Mouse (Mus musculus) kidney, embryonic 16.5 days (tissue): ENCODE results near the gene Polr3c. TPM values are rescaled to one million over a fixed set of nuclear protein-coding genes. Genes with fewer than 3 reads are reported as not detected.
"Not testable (repeated sequence)": the region's sequence is repeated elsewhere in the genome, so short reads cannot be mapped to it uniquely, and the experiment has no call there.

ENCODE experiments used
- ATAC-seq: fragments of 200-750 bp; cut with Nextera tagmentation; 2 replicates; pipeline ENCODE4 v1.8.0; 2017; ENCODE audit warnings: moderate TSS enrichment; ENCODE audit not compliant: low FRiP score, low TSS enrichment
- H3K27ac ChIP-seq: fragments of 300-500 bp; sonication (generic); 2 replicates; pipeline ENCODE4 v1.5.1; 2014; ENCODE audit warnings: low read length
- H3K27me3 ChIP-seq: fragments of 300-500 bp; sonication (generic); 2 replicates; pipeline ENCODE4 v1.6.1; 2014; ENCODE audit warnings: low read length, control low read depth, mixed read lengths; ENCODE audit not compliant: insufficient read depth
- H3K36me3 ChIP-seq: fragments of 300-500 bp; sonication (generic); 2 replicates; pipeline ENCODE4 v1.6.1; 2014; ENCODE audit warnings: low read length, control low read depth, mixed read lengths; ENCODE audit not compliant: insufficient read depth
- H3K4me1 ChIP-seq: fragments of 300-500 bp; sonication (generic); 2 replicates; pipeline ENCODE4 v1.6.1; 2014; ENCODE audit warnings: low read length, control low read depth, mixed read lengths; ENCODE audit not compliant: insufficient read depth
- H3K4me2 ChIP-seq: fragments of 300-500 bp; sonication (generic); replicated peaks from 2 replicates; pipeline ENCODE4 v1.6.1; 2014; ENCODE audit warnings: low read depth, low read length
- H3K4me3 ChIP-seq: fragments of 300-500 bp; sonication (generic); 2 replicates; pipeline ENCODE4 v1.5.1; 2014; ENCODE audit warnings: mild to moderate bottlenecking, low read length
- H3K9ac ChIP-seq: fragments of 300-500 bp; sonication (generic); replicated peaks from 2 replicates; pipeline ENCODE4 v1.6.1; 2014; ENCODE audit warnings: low read length
- H3K9me3 ChIP-seq: fragments of 300-500 bp; sonication (generic); 2 replicates; pipeline ENCODE4 v1.6.1; 2016; ENCODE audit warnings: low read length, control low read depth
- WGBS: fragments of 180-500 bp; shearing (Covaris S2); extraction: QIAGEN DNeasy Blood & Tissue Kit; methylation state at CpG from one replicate; pipeline ENCODE4 v1.1.7; 2014; 5-methylcytosine and 5-hydroxymethylcytosine counted together
- polyA plus RNA-seq: library from polyadenylated mRNA; unstranded; fragments of >200 nt; fragmentation: Nextera tagmentation; extraction: Ambion mirVana; gene quantifications from 2 replicates; pipeline ENCODE4 v1.2.1, GENCODE M21; 2015

Polr3c gene
- polyA plus RNA-seq, 1 experiment from 2014 or later = 44.5 TPM

DNA sequence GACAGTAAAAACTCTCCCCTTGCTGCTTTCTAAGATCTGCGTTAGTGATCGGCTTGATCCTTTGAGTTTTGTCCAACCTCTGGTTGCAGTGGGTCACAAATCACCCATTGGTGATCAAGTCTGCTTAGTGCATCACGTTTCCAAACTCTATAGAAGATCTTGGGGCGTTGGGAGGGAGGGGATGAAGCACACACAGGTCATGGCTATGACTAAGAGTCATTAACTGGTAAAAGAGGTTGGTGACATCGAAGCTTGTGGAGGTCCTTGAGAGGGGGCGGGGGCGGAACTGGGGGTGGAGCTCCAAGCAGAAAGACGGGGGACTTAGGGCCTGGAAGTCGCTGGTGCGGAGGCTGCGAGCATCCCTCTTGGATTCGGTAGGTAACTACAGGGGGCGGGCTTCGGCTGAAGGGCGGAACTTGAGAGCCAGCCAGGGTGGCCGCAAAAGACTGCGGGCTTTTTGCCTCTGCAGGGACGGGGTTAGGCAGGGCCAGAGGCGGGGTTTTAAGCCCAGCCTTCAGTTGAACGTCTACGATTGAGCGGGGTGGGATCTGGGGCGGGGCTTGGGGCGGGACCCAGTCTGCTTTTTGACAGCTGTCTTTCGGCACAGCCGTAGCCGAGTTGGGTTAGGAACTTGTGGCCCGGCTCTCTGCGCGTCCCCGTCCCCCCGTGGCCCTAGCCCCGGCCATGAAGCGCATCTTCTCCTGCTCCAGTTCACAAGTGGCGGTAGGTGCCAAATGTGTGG is 57.5 kb downstream of the Polr3c start, which contains the start of gene Ankrd35:
TSS of gene Ankrd35 (plus strand) at position 405 of the 742 bp plus-strand sequence.
- peak within 1 kb of the TSS; percentile 78 for H3K4me2 ChIP-seq
- 0 out of 2 replicates have a peak within 1 kb of the TSS, but pooled peaks have one; percentile 18 for H3K9ac ChIP-seq
- H3K4me3 ChIP-seq = peak within 1 kb of the TSS; percentile 43
- 2% methylated on average over 35 of the region's 35 CpGs for WGBS
- no peaks in the 10 kb centered on the region for H3K27me3 ChIP-seq
- peak; percentile 96 for ATAC-seq
- peaks cover 18% of the 10 kb centered on the region for H3K4me1 ChIP-seq
- H3K9me3 ChIP-seq = no peaks in the 10 kb centered on the region
- H3K27ac ChIP-seq = 0 out of 2 replicates have a peak within 1 kb of the TSS, but pooled peaks have one; percentile 7
- no peaks in the 10 kb centered on the region for H3K36me3 ChIP-seq

DNA sequence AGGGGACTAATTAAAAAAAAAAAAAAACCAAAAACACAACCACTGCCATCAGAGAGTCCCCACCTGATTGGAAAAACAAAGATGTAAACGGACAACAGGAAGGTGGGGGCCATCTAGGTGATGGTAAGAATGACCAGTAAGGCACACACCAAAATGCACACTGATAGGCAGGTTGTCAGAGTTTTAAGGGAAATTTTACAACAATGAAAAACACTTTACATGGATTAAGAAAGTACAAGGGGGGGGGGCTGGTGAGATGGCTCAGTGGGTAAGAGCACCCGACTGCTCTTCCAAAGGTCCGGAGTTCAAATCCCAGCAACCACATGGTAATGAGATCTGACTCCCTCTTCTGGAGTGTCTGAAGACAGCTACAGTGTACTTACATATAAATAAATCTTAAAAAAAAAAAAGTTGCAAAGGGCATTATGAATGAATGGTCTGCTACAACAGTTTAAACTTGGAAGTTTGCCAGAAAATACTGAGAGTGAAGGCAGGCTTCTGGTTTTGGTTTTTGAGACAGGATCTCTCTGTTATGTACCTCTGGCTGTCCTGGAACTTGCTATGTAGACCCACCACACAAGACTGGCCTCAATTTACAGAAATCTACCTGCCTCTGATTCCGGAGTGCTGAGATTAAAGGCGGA is 58.9 kb downstream of the Polr3c start:
- no peak overlapping the region for H3K4me3 ChIP-seq
- WGBS = 90% methylated on average over 5 of the region's 5 CpGs

DNA sequence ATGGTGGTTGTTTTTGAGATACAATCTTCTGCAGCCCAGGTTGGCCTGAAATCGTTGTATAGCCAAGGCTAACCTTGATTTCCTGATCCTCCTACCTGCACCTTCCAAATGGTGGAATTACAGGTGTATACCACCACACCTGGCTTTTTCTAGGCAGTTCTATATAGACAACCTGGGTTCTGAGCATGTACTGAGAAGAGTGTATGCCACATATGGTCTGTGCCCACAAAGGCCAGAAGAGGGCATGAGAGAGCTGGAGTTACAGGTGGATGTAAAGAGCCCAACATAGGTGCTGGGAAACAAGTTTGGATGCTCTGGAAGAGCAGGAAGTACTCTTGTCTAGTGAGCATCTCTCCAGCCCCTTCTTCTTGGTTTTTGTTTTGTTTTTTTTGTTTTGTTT is 60.1 kb downstream of the Polr3c start:
- Histone ChIP-seq H3K27ac (no peak overlapping the region), H3K4me2 (no peak overlapping the region), H3K4me3 (no peak overlapping the region), H3K9ac (no peak overlapping the region), H3K4me1 (peaks cover 23% of the 10 kb centered on the region), H3K36me3 (no peaks in the 10 kb centered on the region), H3K27me3 (no peaks in the 10 kb centered on the region), H3K9me3 (no peaks in the 10 kb centered on the region)
- no peak for ATAC-seq
- 47% methylated on average over 1 of the region's 1 CpGs for WGBS

More for the DNA sequence above, 58.9 kb downstream of the Polr3c start:
- H3K4me1 ChIP-seq = peaks cover 16% of the 10 kb centered on the region
- no peaks in the 10 kb centered on the region for H3K36me3 ChIP-seq
- H3K9me3 ChIP-seq = no peaks in the 10 kb centered on the region
- H3K27ac ChIP-seq = no peak overlapping the region
- no peaks in the 10 kb centered on the region for H3K27me3 ChIP-seq
- no peak overlapping the region for H3K4me2 ChIP-seq
- no peak for ATAC-seq
- no peak overlapping the region for H3K9ac ChIP-seq

DNA sequence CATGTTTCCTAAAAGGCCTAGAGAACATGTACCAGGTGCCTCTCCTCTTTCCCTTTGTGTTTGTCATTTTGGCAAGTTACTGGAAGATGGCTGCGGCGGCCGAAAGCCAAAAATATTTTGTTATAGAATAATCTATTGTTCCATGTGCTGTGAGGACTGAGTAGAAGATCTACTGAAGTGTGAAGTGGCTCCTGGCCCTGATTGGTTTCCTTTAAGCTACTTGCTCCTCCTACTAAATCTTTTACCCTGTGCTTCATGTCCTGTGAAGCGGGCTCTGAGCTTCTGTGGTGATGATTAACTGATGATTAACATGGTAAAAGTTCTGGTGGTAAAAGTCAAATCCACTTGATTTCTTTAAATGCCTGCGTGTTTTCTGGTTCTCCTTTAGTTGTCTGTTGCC is 60.5 kb downstream of the Polr3c start:
- Histone ChIP-seq H3K36me3 (no peaks in the 10 kb centered on the region), H3K27ac (no peak overlapping the region), H3K4me3 (no peak overlapping the region), H3K27me3 (no peaks in the 10 kb centered on the region), H3K9me3 (no peaks in the 10 kb centered on the region), H3K4me1 (peaks cover 23% of the 10 kb centered on the region), H3K4me2 (no peak overlapping the region), H3K9ac (no peak overlapping the region)
- 83% methylated on average over 5 of the region's 5 CpGs for WGBS
- no peak for ATAC-seq

DNA sequence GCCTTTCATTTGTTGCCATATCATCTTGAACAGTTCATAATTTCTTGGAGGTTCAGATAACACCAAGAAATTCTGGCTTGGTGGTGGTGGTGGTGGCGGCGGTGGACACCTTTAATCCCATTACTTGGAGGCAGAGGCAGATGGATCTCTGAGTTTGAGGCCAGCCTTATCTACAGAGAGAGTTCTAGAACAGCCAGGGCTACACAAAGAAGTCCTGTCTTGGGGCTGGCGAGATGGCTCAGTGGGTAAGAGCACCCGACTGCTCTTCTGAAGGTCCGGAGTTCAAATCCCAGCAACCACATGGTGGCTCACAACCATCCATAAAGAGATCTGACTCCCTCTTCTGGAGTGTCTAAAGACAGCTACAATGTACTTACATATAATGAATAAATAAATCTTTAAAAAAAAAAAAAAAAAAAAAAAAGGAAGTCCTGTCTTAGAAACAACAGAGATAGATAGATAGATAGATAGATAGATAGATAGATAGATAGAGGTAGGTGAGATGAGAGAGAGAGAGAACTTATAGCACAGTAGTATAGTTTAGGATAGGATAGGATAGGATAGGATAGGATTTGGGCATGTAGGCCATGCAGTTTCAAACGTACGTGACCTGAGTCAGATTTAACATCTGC is 61.6 kb downstream of the Polr3c start:
- not testable (repeated sequence) for H3K36me3 ChIP-seq, H3K9ac ChIP-seq, ATAC-seq, H3K27me3 ChIP-seq, H3K4me3 ChIP-seq, H3K4me2 ChIP-seq, H3K9me3 ChIP-seq, H3K27ac ChIP-seq
- WGBS = 92% methylated on average over 7 of the region's 7 CpGs
- peaks cover 21% of the 10 kb centered on the region for H3K4me1 ChIP-seq

DNA sequence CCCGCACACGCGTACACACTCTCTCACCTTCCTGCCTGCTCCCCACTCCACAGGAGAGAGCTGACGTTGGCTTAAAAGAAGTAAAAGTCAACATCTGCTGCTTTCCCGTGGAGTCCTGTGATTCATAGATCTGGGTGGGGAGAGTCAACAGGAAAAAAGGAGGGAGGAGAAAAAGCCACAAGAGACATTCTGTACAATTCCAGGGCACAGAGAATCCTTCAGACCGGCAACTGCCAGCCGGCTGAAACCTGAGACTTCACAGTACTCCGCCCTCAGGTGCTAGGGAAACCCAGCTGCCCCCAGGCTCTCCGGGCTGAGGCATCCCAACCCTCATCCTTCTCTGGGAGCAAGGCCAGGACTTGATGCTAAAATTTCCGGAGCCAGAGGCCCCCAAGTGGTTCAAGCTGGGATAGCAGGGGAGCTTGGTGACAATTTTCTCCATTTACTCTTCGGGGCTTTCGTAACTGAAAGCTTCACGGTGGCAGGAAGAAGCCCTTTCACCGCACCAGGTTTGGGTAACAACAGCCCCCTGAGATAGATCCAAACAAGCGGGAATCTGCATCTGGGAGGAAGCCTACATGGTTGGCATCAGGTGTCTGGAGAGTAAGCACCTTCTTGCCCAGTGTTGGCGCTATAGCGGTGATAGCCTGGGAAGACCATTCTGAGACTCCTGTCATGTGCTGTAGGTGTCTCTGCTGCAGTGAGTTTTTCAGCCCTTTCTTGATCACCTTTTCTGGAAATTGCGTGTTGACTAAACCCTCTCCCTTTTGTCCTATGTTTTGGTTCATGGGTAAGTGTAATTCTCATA is 63.8 kb downstream of the Polr3c start:
- Histone ChIP-seq H3K4me3 (peak overlapping the region; percentile 36), H3K9me3 (no peaks in the 10 kb centered on the region), H3K27ac (peak overlapping the region; percentile 49), H3K9ac (peak overlapping the region; percentile 46), H3K27me3 (no peaks in the 10 kb centered on the region), H3K4me2 (peak overlapping the region; percentile 53), H3K36me3 (no peaks in the 10 kb centered on the region), H3K4me1 (peaks cover 15% of the 10 kb centered on the region)
- WGBS = 6% methylated on average over 16 of the region's 18 CpGs
- ATAC-seq = peak; percentile 92

DNA sequence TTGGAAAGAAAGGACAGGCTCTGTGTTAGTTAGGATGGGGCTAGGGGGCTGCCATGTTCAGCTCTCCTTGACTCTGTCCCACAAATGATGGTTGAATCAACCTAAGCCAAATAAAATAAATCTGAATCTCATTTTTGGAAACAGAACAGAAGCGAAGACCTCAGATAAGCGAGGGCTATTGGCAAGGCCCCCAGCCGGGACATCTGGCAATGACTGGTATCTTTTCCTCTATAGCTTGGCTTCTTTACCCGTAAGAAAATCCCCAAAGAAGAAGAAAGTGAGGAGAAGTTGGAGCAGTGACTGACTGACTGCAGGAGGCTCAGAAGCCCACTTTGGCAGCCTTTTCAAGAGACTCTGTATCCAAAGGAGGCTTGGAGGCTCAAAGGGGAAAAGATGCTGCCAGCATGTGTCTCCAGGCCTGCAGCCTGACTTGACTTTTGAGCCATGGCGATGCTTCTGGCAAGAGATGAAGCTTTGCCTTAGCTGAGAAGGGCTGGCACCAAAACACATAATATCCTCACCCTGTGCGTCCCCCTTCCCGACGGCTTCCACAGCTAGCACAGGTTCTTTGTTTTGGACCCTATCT is 64.6 kb downstream of the Polr3c start:
- peak overlapping the region; percentile 53 for H3K4me2 ChIP-seq
- H3K27me3 ChIP-seq = no peaks in the 10 kb centered on the region
- peaks cover 15% of the 10 kb centered on the region for H3K4me1 ChIP-seq
- no peak overlapping the region for H3K9ac ChIP-seq
- H3K9me3 ChIP-seq = no peaks in the 10 kb centered on the region
- H3K4me3 ChIP-seq = no peak overlapping the region
- H3K27ac ChIP-seq = peak overlapping the region; percentile 49; the same call in 1 of the 2 replicates
- H3K36me3 ChIP-seq = no peaks in the 10 kb centered on the region
- 48% methylated on average over 8 of the region's 8 CpGs for WGBS
- ATAC-seq = no peak
